Mouse (Mus musculus): ENCODE results near the gene Notch3. TPM values are rescaled to one million over a fixed set of nuclear protein-coding genes. Genes with fewer than 3 reads are reported as not detected.
"Not testable (repeated sequence)": the region's sequence is repeated elsewhere in the genome, so short reads cannot be mapped to it uniquely, and the experiment has no call there.

The Notch3 gene
- 27.6 and 33.0 TPM in 2 replicates for polyA plus RNA-seq (2012; rRNA removed)

DNA sequence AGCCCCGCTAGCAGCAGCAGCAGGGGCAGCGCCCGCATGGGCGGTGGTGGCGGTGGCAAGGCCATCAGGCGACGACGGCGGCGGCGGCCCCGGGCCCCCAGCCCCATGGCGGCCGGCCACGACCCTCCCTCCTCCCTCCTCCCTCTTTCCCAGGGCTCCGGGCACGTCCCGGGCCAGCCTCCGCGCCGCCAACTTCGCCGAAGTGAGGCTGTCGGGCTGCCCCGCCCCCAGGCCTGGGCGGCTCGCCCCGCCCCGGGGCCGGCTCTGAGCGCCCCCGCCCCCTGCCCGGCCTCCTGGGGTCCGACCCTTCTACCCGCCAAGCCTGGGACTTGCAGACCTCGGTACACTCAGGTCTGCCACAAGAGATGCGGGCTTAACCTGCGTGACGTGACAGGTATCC, at the start of gene Notch3:
Notch3 (minus strand) TSS at position 166 of the 400 bp plus-strand sequence.
- DNase-seq (ENCODE audit: low read depth) = peak; percentile 81
- TF ChIP-seq POLR2A (IDR thresholded peaks at IDR 0.05; ENCODE audit: borderline replicate concordance, extremely low read depth, insufficient read depth, insufficient read length, poor library complexity, severe bottlenecking) (peak; percentile 51; the same call in 1 of the 2 replicates), CTCF (IDR thresholded peaks at IDR 0.05; ENCODE audit: borderline replicate concordance, extremely low read depth, insufficient read depth, insufficient read length) (no peak)

DNA sequence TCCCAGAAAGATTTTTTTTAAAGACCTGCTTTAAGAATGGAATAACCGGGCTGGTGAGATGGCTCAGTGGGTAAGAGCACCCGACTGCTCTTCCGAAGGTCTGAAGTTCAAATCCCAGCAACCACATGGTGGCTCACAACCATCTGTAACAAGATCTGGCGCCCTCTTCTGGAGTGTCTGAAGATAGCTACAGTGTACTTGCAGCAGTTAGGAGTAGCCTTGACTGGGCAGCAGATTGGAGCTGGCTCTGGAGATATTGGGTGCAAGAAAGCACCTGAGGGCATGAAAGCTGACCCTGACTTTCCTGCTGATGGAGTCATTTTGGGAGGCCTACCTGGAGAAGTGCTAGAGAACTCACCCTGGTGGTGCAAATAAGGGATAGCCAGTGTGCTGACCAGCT, 48.9 kb upstream of the Notch3 start:
- TF ChIP-seq CTCF (IDR thresholded peaks at IDR 0.05; ENCODE audit: borderline replicate concordance, extremely low read depth, insufficient read depth, insufficient read length) = peak; percentile 11; the same call in 1 of the 2 replicates

DNA sequence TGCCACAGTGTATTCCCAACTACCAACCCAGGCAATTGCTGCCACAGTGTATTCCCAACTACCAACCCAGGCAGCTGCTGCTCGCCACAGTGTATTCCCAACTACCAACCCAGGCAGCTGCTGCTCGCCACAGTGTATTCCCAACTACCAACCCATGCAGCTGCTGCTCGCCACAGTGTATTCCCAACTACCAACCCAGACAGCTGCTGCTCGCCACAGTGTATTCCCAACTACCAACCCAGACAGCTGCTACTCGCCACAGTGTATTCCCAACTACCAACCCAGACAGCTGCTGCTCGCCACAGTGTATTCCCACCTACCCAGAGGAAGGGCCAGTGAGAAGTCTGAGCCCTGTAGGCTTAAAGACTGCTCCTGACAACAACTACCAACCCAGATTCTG, 44.9 kb upstream of the Notch3 start:
- not testable (repeated sequence) for DNase-seq (ENCODE audit: low read depth)

More for the DNA sequence above, 48.9 kb upstream of the Notch3 start:
- not testable (repeated sequence) for DNase-seq (ENCODE audit: low read depth)

DNA sequence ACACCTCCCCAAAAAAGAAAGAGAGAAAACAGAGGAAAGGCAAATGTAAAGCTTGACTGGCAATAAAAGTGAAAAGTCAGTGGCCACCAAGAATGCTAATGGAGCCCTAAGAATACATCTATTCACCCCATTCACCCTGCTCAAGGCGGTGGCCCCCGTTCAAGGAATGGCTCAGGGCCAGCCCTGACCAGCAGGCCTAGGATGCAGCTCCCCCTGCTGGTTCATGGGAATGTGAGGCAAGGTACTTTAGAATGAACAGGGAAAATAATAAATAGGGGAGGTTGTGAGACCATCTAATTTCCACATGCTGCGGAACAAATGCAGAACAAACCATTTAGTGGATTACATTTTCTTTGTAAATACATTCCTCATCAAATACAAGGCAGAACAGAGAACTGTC, 43.1 kb upstream of the Notch3 start:
- peak; percentile 75 for DNase-seq (ENCODE audit: low read depth)
- TF ChIP-seq CTCF (IDR thresholded peaks at IDR 0.05; ENCODE audit: borderline replicate concordance, extremely low read depth, insufficient read depth, insufficient read length) (peak; percentile 78), POLR2A (IDR thresholded peaks at IDR 0.05; ENCODE audit: borderline replicate concordance, extremely low read depth, insufficient read depth, insufficient read length, poor library complexity, severe bottlenecking) (no peak)

DNA sequence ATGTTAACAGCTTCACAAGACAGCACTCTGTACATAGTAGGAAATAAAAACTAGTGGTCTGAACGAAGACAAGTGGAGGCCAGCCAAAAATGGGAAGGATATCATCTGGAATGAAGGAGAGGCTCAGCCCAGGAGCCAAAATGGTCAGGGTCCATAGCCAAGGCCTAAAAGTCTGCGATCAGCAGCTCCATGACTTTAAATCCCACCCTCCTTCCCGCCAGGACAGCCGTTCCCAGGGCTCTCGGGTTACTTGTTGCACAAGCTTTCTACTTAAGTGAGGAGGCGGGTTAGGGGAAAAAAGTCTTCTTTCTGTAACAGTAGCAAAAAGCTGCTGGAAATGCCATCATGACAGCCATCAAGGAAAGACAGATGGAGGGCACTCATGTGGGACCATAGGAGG, 42.5 kb upstream of the Notch3 start:
- DNase-seq (ENCODE audit: low read depth) = peak; percentile 24
- TF ChIP-seq POLR2A (IDR thresholded peaks at IDR 0.05; ENCODE audit: borderline replicate concordance, extremely low read depth, insufficient read depth, insufficient read length, poor library complexity, severe bottlenecking) = no peak
- no peak for TF ChIP-seq CTCF (IDR thresholded peaks at IDR 0.05; ENCODE audit: borderline replicate concordance, extremely low read depth, insufficient read depth, insufficient read length)

DNA sequence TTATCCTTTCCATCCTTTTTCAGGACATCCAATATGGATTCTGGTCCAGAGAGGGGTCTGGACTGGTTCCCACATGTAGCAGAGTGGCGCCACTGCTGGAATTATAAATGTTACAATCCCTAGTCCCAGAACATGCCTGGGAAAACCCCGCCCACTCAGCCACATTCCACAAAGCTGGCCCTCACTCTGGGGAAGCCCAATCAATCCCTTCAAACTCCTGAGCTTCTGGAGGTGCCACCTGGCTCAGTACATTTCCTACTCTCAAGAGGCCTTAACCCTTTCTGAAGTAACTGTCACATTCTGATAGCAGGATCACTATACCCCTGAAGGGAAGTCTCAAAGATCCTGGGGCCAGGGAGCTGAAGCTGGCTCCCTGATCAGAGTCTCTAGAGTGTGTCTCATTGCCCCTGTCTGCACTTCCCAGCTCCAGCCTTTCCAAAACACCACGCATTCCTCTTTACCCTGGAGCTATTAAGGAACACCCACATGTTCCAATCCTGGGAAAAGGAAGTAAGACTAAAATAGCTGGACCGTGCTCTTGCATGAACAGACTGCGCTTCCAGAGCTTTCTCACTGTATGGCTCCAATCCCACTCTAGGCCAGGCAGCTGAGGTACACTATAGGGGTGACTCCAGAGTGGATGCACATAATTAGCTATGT, 41.1 kb upstream of the Notch3 start:
- DNase-seq (ENCODE audit: low read depth) = peak; percentile 20
- TF ChIP-seq POLR2A (IDR thresholded peaks at IDR 0.05; ENCODE audit: borderline replicate concordance, extremely low read depth, insufficient read depth, insufficient read length, poor library complexity, severe bottlenecking) (no peak), CTCF (IDR thresholded peaks at IDR 0.05; ENCODE audit: borderline replicate concordance, extremely low read depth, insufficient read depth, insufficient read length) (no peak)

DNA sequence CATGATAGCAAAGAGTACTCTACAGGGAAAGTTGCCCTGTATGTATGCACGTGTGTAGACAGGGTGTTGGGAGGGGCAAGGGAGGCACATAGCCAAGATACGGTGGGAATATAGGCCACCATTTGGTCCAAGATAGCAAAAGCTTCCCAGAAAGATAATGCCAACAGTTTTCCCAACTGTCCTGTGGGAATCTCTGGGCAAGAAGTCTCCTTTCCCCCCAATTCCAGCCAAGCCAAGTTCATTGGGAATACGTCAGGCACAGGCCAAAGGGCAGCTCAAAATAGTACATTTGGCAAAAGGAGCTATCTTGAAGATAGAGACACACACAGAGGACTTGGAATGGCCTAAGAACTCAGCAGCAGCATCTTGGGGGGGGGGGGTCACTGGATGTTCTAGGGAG, 38.7 kb upstream of the Notch3 start:
- no peak for DNase-seq (ENCODE audit: low read depth)
- TF ChIP-seq POLR2A (IDR thresholded peaks at IDR 0.05; ENCODE audit: borderline replicate concordance, extremely low read depth, insufficient read depth, insufficient read length, poor library complexity, severe bottlenecking) (no peak), CTCF (IDR thresholded peaks at IDR 0.05; ENCODE audit: borderline replicate concordance, extremely low read depth, insufficient read depth, insufficient read length) (no peak)

DNA sequence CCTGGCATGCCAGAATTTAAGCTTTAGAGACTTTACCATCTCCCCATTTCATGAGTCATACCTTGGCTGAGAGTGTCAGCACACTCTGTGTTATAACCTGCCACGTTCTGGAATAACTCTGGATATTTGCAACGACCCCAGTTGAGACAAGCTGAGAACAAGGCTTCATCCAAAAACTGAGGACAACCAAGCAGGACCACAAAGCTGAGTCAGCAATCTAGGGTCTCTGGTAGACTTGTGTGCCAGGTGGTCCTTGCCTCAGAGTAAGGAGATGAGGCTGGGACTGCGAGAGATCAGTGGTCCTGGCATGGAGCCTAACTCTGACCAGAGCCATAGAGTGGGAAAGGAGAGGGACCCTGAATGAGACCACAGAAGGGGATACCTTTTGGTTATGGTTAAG, 36.3 kb upstream of the Notch3 start:
- TF ChIP-seq CTCF (IDR thresholded peaks at IDR 0.05; ENCODE audit: borderline replicate concordance, extremely low read depth, insufficient read depth, insufficient read length) (no peak), POLR2A (IDR thresholded peaks at IDR 0.05; ENCODE audit: borderline replicate concordance, extremely low read depth, insufficient read depth, insufficient read length, poor library complexity, severe bottlenecking) (no peak)
- DNase-seq (ENCODE audit: low read depth) = no peak

DNA sequence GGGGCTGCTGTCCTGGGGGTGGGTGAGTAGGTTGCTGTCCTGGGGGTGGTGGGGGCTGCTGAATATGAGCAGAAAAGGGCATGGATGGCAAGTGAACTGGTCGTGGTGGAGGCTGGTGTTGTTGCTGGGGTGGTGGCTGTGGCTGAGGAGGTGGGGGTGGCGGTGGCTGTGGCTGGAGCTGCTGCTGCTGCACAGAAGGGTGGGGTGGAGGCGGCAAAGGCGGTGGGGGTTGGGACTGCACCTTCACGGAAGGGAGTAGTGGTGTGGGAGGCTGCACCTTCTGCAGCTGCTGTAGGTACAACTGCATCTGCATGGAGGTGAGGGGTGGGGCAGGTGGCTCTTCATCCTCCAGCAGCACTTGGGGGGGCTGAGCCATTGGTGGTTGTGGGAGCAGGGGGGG, 34.4 kb upstream of the Notch3 start:
- TF ChIP-seq CTCF (IDR thresholded peaks at IDR 0.05; ENCODE audit: borderline replicate concordance, extremely low read depth, insufficient read depth, insufficient read length) (no peak), POLR2A (IDR thresholded peaks at IDR 0.05; ENCODE audit: borderline replicate concordance, extremely low read depth, insufficient read depth, insufficient read length, poor library complexity, severe bottlenecking) (no peak)
- no peak for DNase-seq (ENCODE audit: low read depth)

DNA sequence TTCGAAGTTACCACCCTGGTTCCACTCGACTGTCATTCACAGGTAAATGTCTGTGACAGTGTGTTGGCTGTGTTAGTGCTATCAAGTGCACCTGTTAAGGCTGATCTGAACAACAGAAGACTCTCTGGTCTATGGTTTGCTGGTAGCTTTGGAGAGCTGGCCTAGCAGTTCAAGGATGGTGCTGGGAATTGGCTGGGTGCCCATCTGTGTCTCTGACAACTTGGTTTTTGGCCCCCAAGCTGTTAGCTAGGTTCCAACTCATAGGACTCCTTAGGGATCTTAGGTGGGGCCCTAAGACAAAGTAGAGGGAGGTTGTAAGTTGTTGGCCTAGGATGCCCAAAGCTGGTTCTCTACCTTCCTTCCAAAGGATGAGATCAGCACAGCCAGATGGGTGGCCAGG, 33.1 kb upstream of the Notch3 start:
- no peak for TF ChIP-seq POLR2A (IDR thresholded peaks at IDR 0.05; ENCODE audit: borderline replicate concordance, extremely low read depth, insufficient read depth, insufficient read length, poor library complexity, severe bottlenecking)
- DNase-seq (ENCODE audit: low read depth) = no peak

DNA sequence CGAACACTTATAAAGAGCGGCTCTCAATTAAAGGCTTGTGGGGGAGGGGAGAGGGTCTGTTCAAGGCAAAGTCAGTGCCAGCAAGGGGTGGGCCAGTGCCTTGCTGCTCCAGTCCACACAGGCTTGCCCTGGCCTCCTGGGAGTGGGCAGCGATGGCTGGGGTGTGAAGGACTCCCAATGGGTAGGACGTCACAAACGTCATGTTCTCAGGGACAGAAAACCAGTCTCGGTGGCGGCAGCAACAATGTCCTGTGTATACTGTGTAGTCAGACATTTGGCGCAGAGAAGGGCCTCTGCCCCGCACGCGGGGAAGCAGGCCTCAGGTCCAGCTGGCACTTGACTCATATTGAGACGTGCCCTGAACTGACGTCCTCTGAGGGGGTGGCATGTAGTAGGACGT, 30.5 kb upstream of the Notch3 start:
- no peak for TF ChIP-seq CTCF (IDR thresholded peaks at IDR 0.05; ENCODE audit: borderline replicate concordance, extremely low read depth, insufficient read depth, insufficient read length)
- DNase-seq (ENCODE audit: low read depth) = peak; percentile 10

DNA sequence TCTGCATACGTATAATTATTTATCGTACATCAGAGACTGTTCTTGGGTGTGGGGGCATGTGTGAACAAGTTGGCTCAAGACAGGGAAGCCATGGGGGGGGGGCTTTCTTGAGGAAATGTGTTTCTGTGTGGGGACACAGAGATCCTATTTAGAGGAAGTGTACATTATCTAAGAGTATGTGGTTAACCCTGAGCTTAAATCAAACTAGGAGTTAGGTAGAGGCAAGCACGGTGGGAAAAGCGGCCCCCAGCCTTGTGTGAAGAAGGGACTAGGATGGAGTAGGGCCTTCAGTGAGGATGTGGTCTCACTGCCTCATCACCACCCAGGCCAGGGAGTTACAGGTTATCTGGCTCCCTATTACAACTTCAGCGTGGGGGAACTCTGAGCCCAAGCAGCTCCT, 29.1 kb upstream of the Notch3 start:
- no peak for DNase-seq (ENCODE audit: low read depth)
- TF ChIP-seq CTCF (IDR thresholded peaks at IDR 0.05; ENCODE audit: borderline replicate concordance, extremely low read depth, insufficient read depth, insufficient read length) = no peak
- TF ChIP-seq POLR2A (IDR thresholded peaks at IDR 0.05; ENCODE audit: borderline replicate concordance, extremely low read depth, insufficient read depth, insufficient read length, poor library complexity, severe bottlenecking) = no peak

DNA sequence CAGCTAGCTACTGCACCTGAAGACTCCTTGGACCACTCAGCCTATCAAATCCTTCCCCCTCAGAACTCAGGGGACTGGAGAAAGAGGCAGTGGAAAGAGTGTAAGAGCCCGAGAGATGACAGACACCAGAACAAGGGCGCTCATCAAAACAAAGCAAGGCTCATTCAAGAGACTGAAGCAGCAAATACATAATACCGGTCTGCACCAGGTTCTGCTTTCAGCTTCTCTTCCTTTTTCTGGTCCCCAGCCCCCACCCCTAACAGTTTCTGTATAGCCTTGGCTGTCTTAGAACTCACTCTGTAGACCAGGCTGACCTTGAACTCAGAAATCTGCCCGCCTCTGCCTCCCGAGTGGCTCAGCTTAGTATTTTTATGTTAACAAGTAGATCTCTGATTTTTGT, 26.4 kb upstream of the Notch3 start:
- no peak for TF ChIP-seq POLR2A (IDR thresholded peaks at IDR 0.05; ENCODE audit: borderline replicate concordance, extremely low read depth, insufficient read depth, insufficient read length, poor library complexity, severe bottlenecking)
- TF ChIP-seq CTCF (IDR thresholded peaks at IDR 0.05; ENCODE audit: borderline replicate concordance, extremely low read depth, insufficient read depth, insufficient read length) = no peak
- DNase-seq (ENCODE audit: low read depth) = no peak
